ENCODE assay signal across 8 mouse cellular contexts in genomic region chr16:32499430-32500037, GRCm38 (mm10). TPM values are rescaled to one million over a fixed set of nuclear protein-coding genes. Genes with fewer than 3 reads are reported as not detected.
DNase-seq lines count a peak whose midpoint lies in the region; ATAC-seq and TF ChIP-seq lines count a peak whose summit lies in the region.

No protein-coding gene starts in this region.

- no peaks in the 10 kb centered on the region for H3K36me3 ChIP-seq in heart, embryonic 15.5 days
- H3K36me3 ChIP-seq in liver, embryonic 16.5 days (ENCODE audit: control insufficient read depth, insufficient read depth) = no peaks in the 10 kb centered on the region
- no peaks in the 10 kb centered on the region for H3K36me3 ChIP-seq in neural tube, embryonic 14.5 days (ENCODE audit: control insufficient read depth, insufficient read depth, low read length)
- no peaks in the 10 kb centered on the region for H3K36me3 ChIP-seq in testis, adult 2 months (ENCODE audit: control insufficient read depth, insufficient read depth, low read length)

- ATAC-seq in erythroid progenitor cell, adult 5-6 weeks (replicated peaks; ENCODE audit: low FRiP score, poor library complexity, severe bottlenecking) = peak; percentile 87
- ATAC-seq in heart, embryonic 15.5 days (replicated peaks; ENCODE audit: insufficient number of reproducible peaks, insufficient read depth, low FRiP score, low read depth) = peak; percentile 87
- ATAC-seq in liver, embryonic 16.5 days (ENCODE audit: low read depth) = peak; percentile 76
- ATAC-seq in neural tube, embryonic 14.5 days (ENCODE audit: low read depth) = peak; percentile 98

- no peaks in the 10 kb centered on the region for H3K9me3 ChIP-seq in heart, embryonic 15.5 days (replicated peaks)
- no peaks in the 10 kb centered on the region for H3K9me3 ChIP-seq in liver, embryonic 16.5 days (replicated peaks; ENCODE audit: control insufficient read depth, low read length)
- H3K9me3 ChIP-seq in neural tube, embryonic 14.5 days (ENCODE audit: control insufficient read depth, low read length) = no peaks in the 10 kb centered on the region

- peak overlapping the region; percentile 77 for H3K4me2 ChIP-seq in heart, embryonic 15.5 days
- H3K4me2 ChIP-seq in liver, embryonic 16.5 days (ENCODE audit: low read depth, low read length) = peak overlapping the region; percentile 50
- H3K4me2 ChIP-seq in neural tube, embryonic 14.5 days (ENCODE audit: low read depth, low read length) = peak overlapping the region; percentile 52

- DNase-seq in CD4-positive, CD25-positive, alpha-beta regulatory T cell, adult 2 months (ENCODE audit: low read depth, low spot score) = peak; percentile 87
- DNase-seq in brain, embryonic 18.5 days (ENCODE audit: low read depth, low spot score) = peak; percentile 50
- DNase-seq in kidney, postnatal 36 days = peak; percentile 82 to 94

- TF ChIP-seq CTCF in testis, adult 2 months (IDR thresholded peaks at IDR 0.05; ENCODE audit: control insufficient read depth, insufficient read depth, insufficient replicate concordance, low read depth, low read length) = peak; percentile 97

- H3K27ac ChIP-seq in heart, embryonic 15.5 days = no peak overlapping the region
- H3K27ac ChIP-seq in liver, embryonic 16.5 days (ENCODE audit: low read length) = no peak overlapping the region
- no peak overlapping the region for H3K27ac ChIP-seq in neural tube, embryonic 14.5 days (ENCODE audit: low read depth, low read length)
- H3K27ac ChIP-seq in testis, adult 2 months (ENCODE audit: control insufficient read depth, insufficient read depth, low read depth, low read length) = no peak overlapping the region

- peak overlapping the region; percentile 43 for H3K4me3 ChIP-seq in heart, embryonic 15.5 days
- peak overlapping the region; percentile 14; the same call in 1 of the 2 replicates for H3K4me3 ChIP-seq in liver, embryonic 16.5 days (ENCODE audit: low read depth, low read length)
- H3K4me3 ChIP-seq in neural tube, embryonic 14.5 days (ENCODE audit: low read depth, low read length) = peak overlapping the region; percentile 29
- peak overlapping the region; percentile 94 for H3K4me3 ChIP-seq in testis, adult 2 months (ENCODE audit: control insufficient read depth, low read depth, low read length)

- H3K9ac ChIP-seq in heart, embryonic 15.5 days = 0 out of 2 replicates have a peak overlapping the region, but pooled peaks have one; percentile 47
- H3K9ac ChIP-seq in liver, embryonic 16.5 days (ENCODE audit: low read depth, low read length) = peak overlapping the region; percentile 26; the same call in 1 of the 2 replicates
- peak overlapping the region; percentile 47 for H3K9ac ChIP-seq in neural tube, embryonic 14.5 days (replicated peaks; ENCODE audit: low read depth, low read length)

- peaks cover 2% of the 10 kb centered on the region; the same call in 1 of the 2 replicates for H3K27me3 ChIP-seq in heart, embryonic 15.5 days
- peaks cover 4% of the 10 kb centered on the region for H3K27me3 ChIP-seq in liver, embryonic 16.5 days (ENCODE audit: control insufficient read depth, insufficient read depth, low read depth, low read length)
- no peaks in the 10 kb centered on the region for H3K27me3 ChIP-seq in neural tube, embryonic 14.5 days (ENCODE audit: control insufficient read depth, insufficient read depth, low read length)
- H3K27me3 ChIP-seq in testis, adult 2 months (ENCODE audit: control insufficient read depth, insufficient read depth, low read length) = no peaks in the 10 kb centered on the region

- WGBS in heart, embryonic 15.5 days = 7% methylated on average over 22 of the region's 22 CpGs
- 8% methylated on average over 22 of the region's 22 CpGs for WGBS in liver, embryonic 16.5 days (ENCODE audit: insufficient replicate concordance)
- WGBS in neural tube, embryonic 14.5 days = 7% methylated on average over 22 of the region's 22 CpGs

- H3K4me1 ChIP-seq in heart, embryonic 15.5 days (replicated peaks) = peaks cover 3% of the 10 kb centered on the region
- peaks cover 3% of the 10 kb centered on the region for H3K4me1 ChIP-seq in liver, embryonic 16.5 days (ENCODE audit: control insufficient read depth, low read depth, low read length)
- 0 out of 2 replicates have a peak, but pooled peaks cover 2% of the 10 kb centered on the region for H3K4me1 ChIP-seq in neural tube, embryonic 14.5 days (ENCODE audit: control insufficient read depth, insufficient read depth, low read length)
- peaks cover 8% of the 10 kb centered on the region for H3K4me1 ChIP-seq in testis, adult 2 months (ENCODE audit: control insufficient read depth, insufficient read depth, low read length)

- 0 out of 2 replicates have a peak, but pooled peaks have one; percentile 26 for TF ChIP-seq POLR2A in testis, adult 2 months (IDR thresholded peaks at IDR 0.05; ENCODE audit: control insufficient read depth, low read depth, low read length)

RNA-seq across cellular contexts. Expression of gene Zdhhc19, which starts 3.5 kb away (rescaled TPM):
- not detected in 2 replicates for total RNA-seq in erythroid progenitor cell, adult 5-6 weeks (2015; ENCODE audit: low replicate concordance)
- total RNA-seq in erythroid progenitor cell, adult 5-6 weeks (2017; ENCODE audit: low replicate concordance) = not detected in 2 replicates
- not detected in 2 replicates for polyA plus RNA-seq in heart, embryonic 15.5 days (2015; fragmentation: Nextera tagmentation; extraction: Ambion mirVana)
- polyA plus RNA-seq in liver, embryonic 16.5 days (2015; fragmentation: Nextera tagmentation; extraction: Ambion mirVana) = not detected in 2 replicates
- not detected in 2 replicates for polyA plus RNA-seq in neural tube, embryonic 14.5 days (2014; fragmentation: Nextera tagmentation; extraction: Ambion mirVana)
- 218 and 242 TPM in 2 replicates for polyA plus RNA-seq in testis, adult 2 months (2012; rRNA removed)

RNA-seq across cellular contexts. Expression of gene Slc51a, which starts 11.9 kb away (rescaled TPM):
- total RNA-seq in erythroid progenitor cell, adult 5-6 weeks (2015; ENCODE audit: low replicate concordance) = not detected in 2 replicates
- 0.51 TPM in 1 of 2 replicates, not detected in the other for total RNA-seq in erythroid progenitor cell, adult 5-6 weeks (2017; ENCODE audit: low replicate concordance)
- polyA plus RNA-seq in heart, embryonic 15.5 days (2015; fragmentation: Nextera tagmentation; extraction: Ambion mirVana) = 0.49 and 0.77 TPM in 2 replicates
- 0.25 and 1.3 TPM in 2 replicates for polyA plus RNA-seq in liver, embryonic 16.5 days (2015; fragmentation: Nextera tagmentation; extraction: Ambion mirVana)
- polyA plus RNA-seq in neural tube, embryonic 14.5 days (2014; fragmentation: Nextera tagmentation; extraction: Ambion mirVana) = 0.17 and 0.40 TPM in 2 replicates
- 0.49 and 0.87 TPM in 2 replicates for polyA plus RNA-seq in testis, adult 2 months (2012; rRNA removed)

Comparison
In these comparisons a context has a peak if more than half of its experiments do, and no peak if none do; other contexts are left out.
1. H3K4me3 ChIP-seq: peak in every context shown above with its lines; median percentile 94 in testis, adult 2 months; 43 in heart, embryonic 15.5 days; 29 in neural tube, embryonic 14.5 days; 14 in liver, embryonic 16.5 days.
2. RNA of gene Zdhhc19, which starts 3.5 kb away (polyA plus RNA-seq): 218 to 242 TPM in testis, adult 2 months; not detected in liver, embryonic 16.5 days, not detected in heart, embryonic 15.5 days and not detected in neural tube, embryonic 14.5 days; every median in the first group is over 100 times any median in the second.
3. Peak in every context shown above with its lines, with median percentiles within 50 percentile points of each other: DNase-seq, ATAC-seq, H3K4me2 ChIP-seq and H3K9ac ChIP-seq.